Mouse (Mus musculus) myocyte (in vitro differentiated cells): ENCODE data around the gene Clec4f. TPM values are rescaled to one million over a fixed set of nuclear protein-coding genes. Genes with fewer than 3 reads are reported as not detected.
A peak's percentile ranks its signal among the peaks of the same experiment; 100 is the strongest.

Experiments
- H3K27me3 ChIP-seq: one replicate; pipeline ENCODE4 v1.6.1; 2011; ENCODE audit not compliant: control insufficient read depth, insufficient read depth, insufficient read length
- H3K36me3 ChIP-seq: one replicate; pipeline ENCODE4 v1.6.1; 2011; ENCODE audit not compliant: control insufficient read depth, insufficient read depth
- H3K4me2 ChIP-seq: one replicate; pipeline ENCODE4 v1.6.1; 2011; ENCODE audit warnings: low read depth, control low read depth
- H3K4me3 ChIP-seq: one replicate; pipeline ENCODE4 v1.5.1; 2011; ENCODE audit warnings: mild to moderate bottlenecking, control low read depth, moderate library complexity
- H3K79me2 ChIP-seq: one replicate; pipeline ENCODE4 v1.6.1; 2011; ENCODE audit not compliant: control insufficient read depth, insufficient read depth
- H3ac ChIP-seq: one replicate; pipeline ENCODE4 v1.6.1; 2011; ENCODE audit not compliant: control insufficient read depth, insufficient read length
- CEBPB ChIP-seq: IDR thresholded peaks from 2 replicates; pipeline ENCODE4 v1.6.1; 2011; ENCODE audit warnings: mild to moderate bottlenecking, moderate library complexity; ENCODE audit not compliant: poor library complexity, insufficient read depth, severe bottlenecking
- E2F4 ChIP-seq: IDR thresholded peaks from one replicate; pipeline ENCODE4 v1.6.1; 2011; ENCODE audit warnings: mild to moderate bottlenecking, control low read depth, moderate library complexity; ENCODE audit not compliant: insufficient read depth
- MAX ChIP-seq: IDR thresholded peaks from one replicate; pipeline ENCODE4 v1.6.1; 2011; ENCODE audit warnings: low read depth, mild to moderate bottlenecking, control low read depth
- MYOD1 ChIP-seq, 3 experiments: IDR thresholded peaks; one replicate each; pipeline ENCODE4 v1.6.1; 2011; ENCODE audit warnings: control low read depth in 2 of 3, low read depth in 2 of 3, mild to moderate bottlenecking in 2 of 3, moderate library complexity in 1 of 3; ENCODE audit not compliant: insufficient read length in 2 of 3, control insufficient read depth in 1 of 3
- MYOG ChIP-seq, 3 experiments: IDR thresholded peaks; one replicate each; pipeline ENCODE4 v1.6.1; 2011; ENCODE audit warnings: control low read depth in 2 of 3, low read depth in 2 of 3, mild to moderate bottlenecking in 2 of 3; ENCODE audit not compliant: insufficient read length in 2 of 3, control insufficient read depth in 1 of 3, insufficient read depth in 1 of 3
- POLR2AphosphoS2 ChIP-seq: IDR thresholded peaks from one replicate; pipeline ENCODE4 v1.6.1; 2011; ENCODE audit warnings: low read depth, control low read depth; ENCODE audit not compliant: insufficient read length
- REST ChIP-seq: IDR thresholded peaks from one replicate; pipeline ENCODE4 v1.6.1; 2011; ENCODE audit warnings: mild to moderate bottlenecking, control low read depth, moderate library complexity; ENCODE audit not compliant: insufficient read depth, insufficient read length
- SRF ChIP-seq: IDR thresholded peaks from one replicate; pipeline ENCODE4 v1.6.1; 2011; ENCODE audit warnings: low read depth; ENCODE audit not compliant: control insufficient read depth, insufficient read length
- TCF12 ChIP-seq: IDR thresholded peaks from one replicate; pipeline ENCODE4 v1.6.1; 2011; ENCODE audit warnings: mild to moderate bottlenecking, control low read depth; ENCODE audit not compliant: poor library complexity, insufficient read depth, severe bottlenecking
- TCF3 ChIP-seq: IDR thresholded peaks from one replicate; pipeline ENCODE4 v1.6.1; 2011; ENCODE audit warnings: low read depth, control low read depth; ENCODE audit not compliant: insufficient read length
- USF1 ChIP-seq: IDR thresholded peaks from one replicate; pipeline ENCODE4 v1.6.1; 2011; ENCODE audit warnings: low read depth, mild to moderate bottlenecking, control low read depth, moderate library complexity
- polyA plus RNA-seq: library from polyadenylated mRNA; unstranded; fragments of >200 nt; fragmentation: generic; extraction: Trizol; gene quantifications from one replicate; pipeline ENCODE4 v1.2.1, GENCODE M21; 2012; ENCODE audit warnings: missing spikeins

Gene Clec4f
- polyA plus RNA-seq, 1 experiment = not detected

DNA sequence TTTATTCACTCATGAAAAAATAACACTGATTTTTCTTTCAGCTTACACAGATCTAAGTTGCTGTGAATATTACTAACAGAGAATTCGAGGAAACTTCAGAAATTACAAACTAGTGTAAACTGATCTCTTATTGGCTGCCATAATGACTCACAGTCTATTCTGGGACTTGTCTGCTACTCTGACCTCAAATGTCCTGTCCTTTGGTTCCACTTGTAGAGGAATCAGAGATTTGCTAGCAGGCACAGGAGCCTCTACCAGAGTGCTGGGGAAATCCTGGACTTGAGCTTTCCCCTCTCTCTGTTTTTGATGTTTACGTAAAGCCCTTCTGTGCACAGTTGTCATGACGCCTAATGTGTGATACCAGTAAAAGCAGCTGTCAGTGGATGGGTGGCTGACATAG is 58.0 kb downstream of the Clec4f start:
- peak overlapping the region; percentile 30 for H3K4me2 ChIP-seq
- TF ChIP-seq MYOD1 (IDR thresholded peaks at IDR 0.05; ENCODE audit: control insufficient read depth in 1 of 3, insufficient read length in 2 of 3, low read depth in 2 of 3) (no peak), REST (no peak), MYOG (IDR thresholded peaks at IDR 0.05; ENCODE audit: control insufficient read depth in 1 of 3, insufficient read depth in 1 of 3, insufficient read length in 2 of 3, low read depth in 2 of 3) (no peak), CEBPB (no peak), TCF3 (no peak), TCF12 (no peak), SRF (no peak)
- no peaks in the 10 kb centered on the region for H3K36me3 ChIP-seq
- peaks cover 8% of the 10 kb centered on the region for H3K27me3 ChIP-seq
- no peak overlapping the region for H3ac ChIP-seq
- H3K79me2 ChIP-seq = no peaks in the 10 kb centered on the region
- H3K4me3 ChIP-seq = no peak overlapping the region

DNA sequence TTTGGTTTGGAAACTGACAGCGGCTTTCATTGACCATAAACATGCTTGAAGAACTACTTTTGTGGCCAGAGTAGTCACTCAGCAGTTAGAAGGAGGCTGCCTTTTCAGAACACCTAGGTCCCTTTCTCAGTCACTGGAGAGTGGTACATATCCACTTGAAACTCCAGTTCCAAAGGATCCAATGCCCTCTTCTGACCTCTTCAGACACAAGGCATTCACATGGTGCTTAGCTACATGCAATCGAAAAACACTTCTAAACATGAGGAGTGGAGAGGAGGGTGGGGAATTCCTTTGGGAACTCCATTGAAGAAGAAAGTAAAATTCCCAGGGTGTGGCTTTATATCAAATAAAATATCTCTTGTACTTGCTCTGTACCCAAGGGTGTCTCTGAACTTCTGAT is 61.0 kb downstream of the Clec4f start:
- H3K4me3 ChIP-seq = no peak overlapping the region
- H3K79me2 ChIP-seq = no peaks in the 10 kb centered on the region
- H3K36me3 ChIP-seq = no peaks in the 10 kb centered on the region
- H3K27me3 ChIP-seq = peaks cover 35% of the 10 kb centered on the region
- no peak overlapping the region for H3K4me2 ChIP-seq
- H3ac ChIP-seq = no peak overlapping the region
- TF ChIP-seq REST = no peak
- no peak for TF ChIP-seq POLR2AphosphoS2
- TF ChIP-seq TCF3 = no peak
- no peak for TF ChIP-seq CEBPB
- TF ChIP-seq MAX = no peak
- no peak for TF ChIP-seq MYOD1 (IDR thresholded peaks at IDR 0.05; ENCODE audit: control insufficient read depth in 1 of 3, insufficient read length in 2 of 3, low read depth in 2 of 3)
- TF ChIP-seq E2F4 = no peak
- TF ChIP-seq USF1 = no peak
- TF ChIP-seq TCF12 = no peak

Other genes with a start within 250 kb of the Clec4f start
- 11.4 TPM for gene Tet3, start 197.1 kb downstream of the Clec4f start, polyA plus RNA-seq
- gene Dguok, start 149.2 kb downstream of the Clec4f start, polyA plus RNA-seq = 28.6 TPM
- gene Actg2, start 119.9 kb downstream of the Clec4f start, polyA plus RNA-seq = 80.1 TPM
- 8.8 TPM for gene Stambp, start 83.5 kb downstream of the Clec4f start, polyA plus RNA-seq
- gene Cd207, start 21.7 kb upstream of the Clec4f start, polyA plus RNA-seq = not detected
- gene Vax2, start 55.1 kb upstream of the Clec4f start, polyA plus RNA-seq = 0.66 TPM
- not detected for gene Atp6v1b1, start 86.8 kb upstream of the Clec4f start, polyA plus RNA-seq
- 0.05 TPM for gene Ankrd53, start 106.5 kb upstream of the Clec4f start, polyA plus RNA-seq
- gene Tex261, start 119.6 kb upstream of the Clec4f start, polyA plus RNA-seq = 70.7 TPM
- 42.9 TPM for gene Nagk, start 138.8 kb upstream of the Clec4f start, polyA plus RNA-seq
- gene Paip2b, start 175.6 kb upstream of the Clec4f start, polyA plus RNA-seq = 14.4 TPM
- gene Zfp638, start 210.9 kb upstream of the Clec4f start, polyA plus RNA-seq = 6.0 TPM